Mouse (Mus musculus): ENCODE data around the gene Zc3h12c.

The Zc3h12c gene

DNA sequence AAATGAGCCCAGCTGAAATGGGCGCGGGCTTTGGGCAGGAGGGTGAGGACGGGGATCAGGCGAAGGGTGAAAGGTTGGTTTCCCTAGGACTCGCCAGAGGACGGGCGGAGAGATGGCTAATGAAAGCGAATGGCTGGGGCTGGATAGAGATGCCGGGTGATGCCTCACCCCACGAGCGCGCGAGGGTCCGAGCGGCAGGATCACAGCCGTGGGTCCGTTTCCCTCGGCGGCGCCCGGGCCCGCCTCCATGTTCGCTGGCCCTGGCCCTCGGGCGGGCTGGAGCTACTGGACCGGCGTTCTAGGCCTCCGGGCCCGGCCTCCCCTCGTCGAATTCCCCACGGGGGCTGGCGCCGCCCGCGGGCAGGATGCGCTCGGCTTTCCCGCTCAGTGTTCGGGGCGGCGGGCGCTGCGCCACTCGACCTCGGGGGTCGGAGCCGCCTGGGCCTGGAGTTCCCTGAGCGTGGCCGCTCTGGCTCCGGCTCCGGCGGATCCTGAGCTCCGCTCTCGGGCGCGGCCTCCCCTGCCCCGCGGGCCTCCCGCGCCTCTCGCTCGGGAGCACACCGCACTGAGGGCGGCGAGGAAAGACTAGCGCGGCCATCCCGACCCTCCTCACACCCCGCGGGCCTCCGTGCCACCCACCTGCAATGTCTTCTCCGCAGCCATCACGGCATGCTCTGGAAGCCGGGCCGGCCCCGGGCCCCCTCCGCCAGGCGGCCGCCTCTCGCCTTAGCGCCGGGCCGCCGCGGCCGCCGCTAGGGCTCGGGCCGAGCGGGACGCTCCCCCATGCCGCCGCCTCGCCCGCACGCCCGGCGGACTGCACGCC lies at the start of gene Zc3h12c:
Gene Zc3h12c (minus strand): TSS at position 710 of the 823 bp plus-strand sequence.
- DNase-seq (ENCODE audit: low read depth, low spot score), result peak; percentile 75

- peak; percentile 6 for DNase-seq (ENCODE audit: low read depth, low spot score)
Observed at GRCm38 (mm10) chr9:52217636-52218035, 49.3 kb upstream of the Zc3h12c start.

DNA sequence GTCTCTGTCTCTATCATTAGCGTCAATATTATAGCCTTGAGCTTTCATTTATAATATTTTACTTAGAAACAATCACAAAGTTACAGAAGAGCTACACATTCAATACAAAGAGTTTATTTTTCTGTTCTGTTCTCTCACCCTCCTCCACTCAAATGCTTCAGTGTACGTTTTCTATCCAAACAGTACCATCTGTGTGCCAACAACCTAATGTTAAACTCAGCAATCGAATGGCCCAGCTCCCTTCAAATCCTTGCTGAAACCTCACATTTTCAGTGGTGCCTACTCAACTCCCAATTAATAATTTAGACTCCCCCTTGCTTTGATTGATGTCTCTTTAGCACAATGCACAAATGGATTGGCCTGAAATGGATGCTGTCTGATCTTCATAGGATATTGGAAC lies 46.9 kb upstream of the Zc3h12c start:
- no peak for DNase-seq (ENCODE audit: low read depth, low spot score)

DNA sequence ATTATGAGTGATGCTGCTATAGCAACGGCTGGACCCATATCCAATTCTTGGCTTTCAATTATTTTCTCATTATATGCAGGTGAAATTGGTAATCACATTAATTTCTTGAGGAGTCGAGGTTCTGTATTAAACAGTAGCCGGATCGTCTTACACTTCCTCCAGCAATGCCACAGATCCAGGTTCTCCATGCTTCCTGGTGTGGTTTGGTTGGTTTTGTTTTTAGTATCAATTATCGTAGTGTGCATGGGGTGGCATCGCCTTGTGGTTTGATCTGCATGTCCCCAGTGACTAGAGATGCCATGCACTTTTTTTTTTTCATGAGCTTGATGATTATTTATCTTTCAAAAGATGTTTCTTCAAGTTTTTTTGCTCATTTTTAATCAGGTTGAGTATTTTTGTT lies 44.0 kb upstream of the Zc3h12c start:
- no peak for DNase-seq (ENCODE audit: low read depth, low spot score)

GRCm38 (mm10) chr9:52208510-52209030 lies 40.2 kb upstream of the Zc3h12c start:
- DNase-seq (ENCODE audit: low read depth, low spot score), result no peak

GRCm38 (mm10) chr9:52203189-52203588 lies 34.8 kb upstream of the Zc3h12c start:
- no peak for DNase-seq (ENCODE audit: low read depth, low spot score)

- no peak for DNase-seq (ENCODE audit: low read depth, low spot score)
Observed at GRCm38 (mm10) chr9:52200271-52200670, 31.9 kb upstream of the Zc3h12c start.

GRCm38 (mm10) chr9:52195853-52196252 lies 27.5 kb upstream of the Zc3h12c start:
- no peak for DNase-seq (ENCODE audit: low read depth, low spot score)

- no peak for DNase-seq (ENCODE audit: low read depth, low spot score)
Observed at GRCm38 (mm10) chr9:52193851-52194250, 25.5 kb upstream of the Zc3h12c start.

DNA sequence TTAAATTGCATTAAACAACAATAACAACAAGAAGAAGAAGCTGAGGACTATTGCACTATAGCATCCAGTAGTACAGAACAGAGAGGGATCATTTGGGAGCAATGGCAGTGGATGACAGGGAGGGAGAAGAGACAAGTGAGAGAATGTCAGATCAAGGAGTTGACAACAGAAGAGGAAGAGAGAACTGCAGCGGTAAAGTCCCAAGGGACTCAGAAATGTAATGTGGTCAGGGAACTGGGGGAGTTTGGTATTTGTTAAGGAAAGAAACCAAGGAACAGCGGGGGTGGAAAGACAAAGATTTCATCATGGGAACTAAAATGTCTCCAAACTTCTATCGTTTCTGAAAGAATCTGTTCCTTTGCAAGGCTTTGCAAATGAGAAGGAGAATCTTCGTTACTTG lies 22.5 kb upstream of the Zc3h12c start:
- no peak for DNase-seq (ENCODE audit: low read depth, low spot score)

GRCm38 (mm10) chr9:52188106-52188505 lies 19.7 kb upstream of the Zc3h12c start:
- no peak for DNase-seq (ENCODE audit: low read depth, low spot score)

GRCm38 (mm10) chr9:52186296-52186941 lies 18.0 kb upstream of the Zc3h12c start:
- no peak for DNase-seq (ENCODE audit: low read depth, low spot score)

DNA sequence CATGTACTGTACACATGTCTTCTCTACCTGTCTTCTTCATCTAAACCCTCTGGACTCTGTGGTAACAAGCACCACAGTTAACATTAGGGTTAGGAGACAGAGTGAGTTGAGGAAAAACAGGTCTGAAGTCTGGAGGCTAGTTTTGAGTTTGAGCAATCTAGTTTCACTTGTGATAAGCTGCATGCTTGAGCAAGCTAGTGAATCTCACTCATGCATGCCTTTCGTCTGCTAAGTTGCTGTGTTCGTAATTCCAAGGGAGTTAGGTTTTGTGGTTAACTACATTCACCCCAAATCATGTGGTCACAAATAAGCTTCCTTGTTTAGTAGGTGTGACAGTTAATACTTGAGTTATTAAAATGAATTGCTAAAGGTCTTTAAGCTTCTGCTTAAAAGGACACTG lies 13.0 kb upstream of the Zc3h12c start:
- DNase-seq (ENCODE audit: low read depth, low spot score), result no peak

DNA sequence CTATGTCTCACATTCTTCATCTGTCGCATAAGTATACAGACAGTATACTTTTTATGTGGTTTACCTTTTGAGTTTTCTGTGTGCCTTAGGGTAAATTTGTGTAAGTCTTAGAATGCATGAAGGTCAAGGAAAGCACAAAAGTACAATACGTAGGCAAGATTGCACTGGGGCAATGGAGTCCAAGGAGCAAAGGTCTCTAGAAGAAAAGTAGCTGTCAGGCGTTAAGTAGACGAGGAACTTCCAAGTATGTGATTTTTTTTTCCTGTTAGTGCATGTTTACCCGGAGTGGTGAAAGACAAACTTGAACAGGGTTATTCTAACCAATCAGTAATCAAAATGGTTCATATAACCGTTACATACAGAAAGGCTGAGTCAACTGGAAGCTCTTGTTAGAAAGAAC lies 12.5 kb upstream of the Zc3h12c start:
- DNase-seq (ENCODE audit: low read depth, low spot score), result no peak

- no peak for DNase-seq (ENCODE audit: low read depth, low spot score)
Observed at GRCm38 (mm10) chr9:52175257-52175859, 7.0 kb upstream of the Zc3h12c start.

- no peak for DNase-seq (ENCODE audit: low read depth, low spot score)
Observed at GRCm38 (mm10) chr9:52174671-52175111, 6.3 kb upstream of the Zc3h12c start.

DNA sequence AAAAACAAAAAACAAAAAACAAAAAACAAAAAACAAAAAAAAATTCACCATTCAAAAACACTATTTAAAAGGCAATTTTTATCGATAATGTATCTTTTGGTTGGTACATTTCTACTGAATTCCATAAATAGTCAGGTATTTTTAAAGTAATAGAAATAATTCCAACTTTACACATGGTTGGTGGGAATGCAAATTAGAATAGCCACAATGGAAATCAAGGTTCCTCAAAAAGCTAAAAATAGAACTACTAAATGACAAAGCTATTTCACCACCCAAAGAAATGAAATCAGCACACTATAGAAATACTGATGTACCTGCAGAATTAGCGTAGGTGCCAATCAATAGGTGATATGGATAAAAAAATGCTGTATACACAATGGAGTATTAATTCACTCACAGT lies 5.6 kb upstream of the Zc3h12c start:
- DNase-seq (ENCODE audit: low read depth, low spot score), result no peak

GRCm38 (mm10) chr9:52172550-52172949 lies 4.2 kb upstream of the Zc3h12c start:
- no peak for DNase-seq (ENCODE audit: low read depth, low spot score)

- DNase-seq (ENCODE audit: low read depth, low spot score), result no peak
Observed at GRCm38 (mm10) chr9:52170671-52171070, 2.3 kb upstream of the Zc3h12c start.

- no peak for DNase-seq (ENCODE audit: low read depth, low spot score)
Observed at GRCm38 (mm10) chr9:52170131-52170530, 1.8 kb upstream of the Zc3h12c start.

DNA sequence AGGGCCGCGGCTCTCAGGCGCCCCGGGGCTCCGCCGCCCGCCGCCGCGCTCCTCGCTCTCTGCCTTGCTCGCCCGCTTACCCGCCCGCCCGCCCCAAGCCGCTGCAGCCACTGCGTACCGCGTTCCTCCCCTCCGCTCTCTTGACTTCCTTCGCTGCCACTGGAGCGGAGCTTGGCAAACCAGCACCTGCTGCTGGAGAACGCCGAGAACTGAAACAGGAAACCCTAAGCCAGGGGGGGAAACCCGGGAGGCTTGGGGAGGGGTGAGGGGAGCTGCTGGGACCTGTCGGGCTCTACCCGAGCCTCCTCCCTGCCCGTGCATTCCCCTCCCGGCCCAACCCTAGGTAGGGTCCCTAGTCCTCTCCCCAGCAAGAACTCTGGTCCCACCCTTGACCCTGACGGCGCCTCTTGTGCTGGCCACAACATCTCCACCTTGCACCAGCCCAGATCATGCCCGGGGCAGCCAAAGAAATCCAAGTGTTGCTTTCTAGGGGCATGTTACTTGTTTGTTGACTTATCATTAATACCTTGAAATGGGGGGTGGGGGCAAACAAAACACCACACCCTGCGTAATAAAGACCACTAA lies 406 bp upstream of the Zc3h12c start:
- DNase-seq (ENCODE audit: low read depth, low spot score), result peak; percentile 88

- no peak for DNase-seq (ENCODE audit: low read depth, low spot score)
Observed at GRCm38 (mm10) chr9:52167506-52167862, 888 bp downstream of the Zc3h12c start.
